Mouse (Mus musculus): ENCODE measurements around the gene Abce1. TPM values are rescaled to one million over a fixed set of nuclear protein-coding genes. Genes with fewer than 3 reads are reported as not detected.
"Not testable (repeated sequence)": the region's sequence is repeated elsewhere in the genome, so short reads cannot be mapped to it uniquely, and the experiment has no call there.

Gene Abce1
- polyA plus RNA-seq, 2 experiments, result 65.9 to 87.5 TPM

GRCm38 (mm10) chr8:79692531-79692930 is 19.0 kb downstream of the Abce1 start:
- no peak overlapping the region for H3K27ac ChIP-seq (replicated peaks; ENCODE audit: low read depth, low read length)
- no peak overlapping the region for H3K4me3 ChIP-seq (replicated peaks; ENCODE audit: low read length)
- no peak for TF ChIP-seq POLR2A (IDR thresholded peaks at IDR 0.05; ENCODE audit: borderline replicate concordance, extremely low read depth, insufficient read depth, insufficient read length)
- H3K4me1 ChIP-seq (ENCODE audit: control insufficient read depth, insufficient read depth, low read length), result no peaks in the 10 kb centered on the region
- DNase-seq (ENCODE audit: low spot score), result no peak
- no peak for ATAC-seq (ENCODE audit: low FRiP score, low read depth)
- 91% methylated on average over 2 of the region's 2 CpGs for WGBS
- H3K27me3 ChIP-seq (ENCODE audit: control insufficient read depth, insufficient read depth, low read length), result no peaks in the 10 kb centered on the region
- H3K9me3 ChIP-seq (ENCODE audit: control insufficient read depth, low read length), result no peaks in the 10 kb centered on the region
- H3K36me3 ChIP-seq (ENCODE audit: control insufficient read depth, insufficient read depth, low read length), result peaks cover 82% of the 10 kb centered on the region
- H3K4me2 ChIP-seq (replicated peaks; ENCODE audit: low read depth, low read length, severe bottlenecking), result no peak overlapping the region
- H3K9ac ChIP-seq (ENCODE audit: low read depth, low read length, severe bottlenecking), result no peak overlapping the region

- ATAC-seq (ENCODE audit: low FRiP score, low read depth); H3K27me3 ChIP-seq (ENCODE audit: control insufficient read depth, insufficient read depth, low read length); H3K9ac ChIP-seq (ENCODE audit: low read depth, low read length, severe bottlenecking); H3K4me3 ChIP-seq (replicated peaks; ENCODE audit: low read length); H3K9me3 ChIP-seq (ENCODE audit: control insufficient read depth, low read length); H3K27ac ChIP-seq (replicated peaks; ENCODE audit: low read depth, low read length); H3K4me2 ChIP-seq (replicated peaks; ENCODE audit: low read depth, low read length, severe bottlenecking); DNase-seq (ENCODE audit: low spot score); H3K4me1 ChIP-seq (ENCODE audit: control insufficient read depth, insufficient read depth, low read length): not testable (repeated sequence)
- 93% methylated on average over 5 of the region's 5 CpGs for WGBS
- H3K36me3 ChIP-seq (ENCODE audit: control insufficient read depth, insufficient read depth, low read length), result peaks cover 79% of the 10 kb centered on the region
These were observed 25.6 kb downstream of the Abce1 start for GRCm38 (mm10) chr8:79685927-79686326.

DNA sequence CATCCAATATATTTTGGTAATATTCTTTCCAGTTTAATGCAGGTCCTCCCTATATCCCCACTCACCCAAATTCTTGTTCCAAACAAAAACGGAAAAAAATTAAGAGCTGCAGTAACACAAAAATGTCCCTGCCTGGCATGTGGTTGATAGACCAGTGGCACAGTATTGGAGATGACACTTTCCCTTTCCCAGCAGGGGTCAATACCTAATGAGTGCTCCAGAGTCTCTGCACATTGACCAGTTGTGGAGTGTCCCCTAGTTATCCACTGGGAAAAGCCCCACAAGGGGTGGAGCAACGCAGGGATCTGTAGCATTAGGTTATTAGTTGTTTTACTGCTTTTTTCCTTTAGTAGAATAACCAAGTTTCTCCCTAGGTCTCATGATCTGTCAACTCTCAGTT is 30.6 kb downstream of the Abce1 start:
- WGBS, result 31% methylated on average over 2 of the region's 2 CpGs
- Histone ChIP-seq H3K9me3 (ENCODE audit: control insufficient read depth, low read length) (no peaks in the 10 kb centered on the region), H3K4me2 (replicated peaks; ENCODE audit: low read depth, low read length, severe bottlenecking) (peak overlapping the region; percentile 74), H3K4me3 (replicated peaks; ENCODE audit: low read length) (peak overlapping the region; percentile 39), H3K4me1 (ENCODE audit: control insufficient read depth, insufficient read depth, low read length) (no peaks in the 10 kb centered on the region), H3K27me3 (ENCODE audit: control insufficient read depth, insufficient read depth, low read length) (no peaks in the 10 kb centered on the region), H3K36me3 (ENCODE audit: control insufficient read depth, insufficient read depth, low read length) (peaks cover 42% of the 10 kb centered on the region), H3K9ac (ENCODE audit: low read depth, low read length, severe bottlenecking) (peak overlapping the region; percentile 51), H3K27ac (replicated peaks; ENCODE audit: low read depth, low read length) (no peak overlapping the region)
- no peak for TF ChIP-seq POLR2A (IDR thresholded peaks at IDR 0.05; ENCODE audit: borderline replicate concordance, extremely low read depth, insufficient read depth, insufficient read length)
- ATAC-seq (ENCODE audit: low FRiP score, low read depth), result no peak
- no peak for DNase-seq (ENCODE audit: low spot score)

GRCm38 (mm10) chr8:79680555-79680954 is 31.0 kb downstream of the Abce1 start:
- DNase-seq (ENCODE audit: low spot score), result no peak
- H3K4me3 ChIP-seq (replicated peaks; ENCODE audit: low read length), result peak overlapping the region; percentile 39
- H3K9ac ChIP-seq (ENCODE audit: low read depth, low read length, severe bottlenecking), result peak overlapping the region; percentile 51
- H3K4me2 ChIP-seq (replicated peaks; ENCODE audit: low read depth, low read length, severe bottlenecking), result peak overlapping the region; percentile 74
- peaks cover 40% of the 10 kb centered on the region for H3K36me3 ChIP-seq (ENCODE audit: control insufficient read depth, insufficient read depth, low read length)
- H3K9me3 ChIP-seq (ENCODE audit: control insufficient read depth, low read length), result no peaks in the 10 kb centered on the region
- WGBS, result 9% methylated on average over 34 of the region's 34 CpGs
- no peaks in the 10 kb centered on the region for H3K27me3 ChIP-seq (ENCODE audit: control insufficient read depth, insufficient read depth, low read length)
- H3K27ac ChIP-seq (replicated peaks; ENCODE audit: low read depth, low read length), result no peak overlapping the region
- ATAC-seq (ENCODE audit: low FRiP score, low read depth), result no peak
- no peaks in the 10 kb centered on the region for H3K4me1 ChIP-seq (ENCODE audit: control insufficient read depth, insufficient read depth, low read length)
- TF ChIP-seq POLR2A (IDR thresholded peaks at IDR 0.05; ENCODE audit: borderline replicate concordance, extremely low read depth, insufficient read depth, insufficient read length), result no peak

DNA sequence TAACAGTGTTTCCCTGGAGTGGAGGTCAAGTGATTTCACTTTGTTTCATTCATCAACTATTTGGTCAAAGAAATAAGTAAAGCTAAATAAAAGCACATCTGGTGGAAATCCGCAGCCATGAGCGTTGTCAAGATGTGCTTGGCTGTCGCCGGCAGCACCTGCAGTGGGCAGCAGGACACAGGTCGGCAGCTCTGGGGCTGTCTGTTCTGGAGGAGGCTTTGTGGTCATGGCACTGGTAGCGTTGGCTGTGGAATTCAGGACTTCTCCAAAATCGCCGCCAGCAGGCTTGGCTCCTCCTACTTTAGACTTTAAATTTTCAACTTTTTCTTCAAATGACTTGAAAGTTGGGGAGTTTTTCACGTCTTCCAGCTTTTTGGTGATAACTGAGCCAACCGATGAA is 31.5 kb downstream of the Abce1 start:
- DNase-seq (ENCODE audit: low spot score); H3K9ac ChIP-seq (ENCODE audit: low read depth, low read length, severe bottlenecking); H3K27me3 ChIP-seq (ENCODE audit: control insufficient read depth, insufficient read depth, low read length); H3K9me3 ChIP-seq (ENCODE audit: control insufficient read depth, low read length); H3K27ac ChIP-seq (replicated peaks; ENCODE audit: low read depth, low read length); ATAC-seq (ENCODE audit: low FRiP score, low read depth); H3K4me1 ChIP-seq (ENCODE audit: control insufficient read depth, insufficient read depth, low read length): not testable (repeated sequence)
- Histone ChIP-seq H3K36me3 (ENCODE audit: control insufficient read depth, insufficient read depth, low read length) (peaks cover 37% of the 10 kb centered on the region), H3K4me2 (replicated peaks; ENCODE audit: low read depth, low read length, severe bottlenecking) (peak overlapping the region; percentile 74), H3K4me3 (replicated peaks; ENCODE audit: low read length) (peak overlapping the region; percentile 39)
- WGBS, result 39% methylated on average over 10 of the region's 10 CpGs

DNA sequence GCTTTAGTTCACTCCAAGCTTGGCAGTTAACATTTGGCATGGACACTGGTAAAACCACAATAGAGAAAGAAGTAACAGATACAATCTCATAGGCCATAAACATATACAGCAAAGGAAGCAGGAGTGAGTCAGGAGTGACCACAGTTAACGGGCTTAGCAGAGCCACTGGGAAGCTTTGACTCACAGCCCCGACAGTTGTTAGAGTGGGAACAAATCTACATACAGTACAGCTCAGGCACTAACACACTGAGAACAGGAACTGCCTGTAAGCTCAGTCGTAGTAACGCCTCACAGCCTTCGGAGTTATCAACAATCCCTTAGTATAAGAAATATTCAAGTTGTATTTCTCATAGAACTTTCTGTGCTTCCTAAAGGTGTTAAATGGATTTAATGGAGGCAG is 32.5 kb downstream of the Abce1 start:
- no peak overlapping the region for H3K4me2 ChIP-seq (replicated peaks; ENCODE audit: low read depth, low read length, severe bottlenecking)
- no peaks in the 10 kb centered on the region for H3K9me3 ChIP-seq (ENCODE audit: control insufficient read depth, low read length)
- no peak for TF ChIP-seq POLR2A (IDR thresholded peaks at IDR 0.05; ENCODE audit: borderline replicate concordance, extremely low read depth, insufficient read depth, insufficient read length)
- H3K4me3 ChIP-seq (replicated peaks; ENCODE audit: low read length), result no peak overlapping the region
- peaks cover 36% of the 10 kb centered on the region for H3K36me3 ChIP-seq (ENCODE audit: control insufficient read depth, insufficient read depth, low read length)
- H3K4me1 ChIP-seq (ENCODE audit: control insufficient read depth, insufficient read depth, low read length), result no peaks in the 10 kb centered on the region
- no peaks in the 10 kb centered on the region for H3K27me3 ChIP-seq (ENCODE audit: control insufficient read depth, insufficient read depth, low read length)
- 46% methylated on average over 5 of the region's 5 CpGs for WGBS
- H3K27ac ChIP-seq (replicated peaks; ENCODE audit: low read depth, low read length), result no peak overlapping the region
- DNase-seq (ENCODE audit: low spot score), result no peak
- H3K9ac ChIP-seq (ENCODE audit: low read depth, low read length, severe bottlenecking), result no peak overlapping the region
- ATAC-seq (ENCODE audit: low FRiP score, low read depth), result no peak
